Mouse (Mus musculus): ENCODE measurements around the gene Caap1.

The Caap1 gene

GRCm38 (mm10) chr4:94556265-94557054 lies at the start of gene Caap1, which contains the start of gene Gm10306:
Caap1 (minus strand) TSS chr4:94556796.
Gm10306 (plus strand) TSS chr4:94556546.
- peak; percentile 95 for DNase-seq (ENCODE audit: low spot score)

GRCm38 (mm10) chr4:94605591-94605990 lies 49.0 kb upstream of the Caap1 start:
- no peak for DNase-seq (ENCODE audit: low spot score)

- DNase-seq (ENCODE audit: low spot score): no peak
These were observed 47.9 kb upstream of the Caap1 start for GRCm38 (mm10) chr4:94604452-94605019.

DNA sequence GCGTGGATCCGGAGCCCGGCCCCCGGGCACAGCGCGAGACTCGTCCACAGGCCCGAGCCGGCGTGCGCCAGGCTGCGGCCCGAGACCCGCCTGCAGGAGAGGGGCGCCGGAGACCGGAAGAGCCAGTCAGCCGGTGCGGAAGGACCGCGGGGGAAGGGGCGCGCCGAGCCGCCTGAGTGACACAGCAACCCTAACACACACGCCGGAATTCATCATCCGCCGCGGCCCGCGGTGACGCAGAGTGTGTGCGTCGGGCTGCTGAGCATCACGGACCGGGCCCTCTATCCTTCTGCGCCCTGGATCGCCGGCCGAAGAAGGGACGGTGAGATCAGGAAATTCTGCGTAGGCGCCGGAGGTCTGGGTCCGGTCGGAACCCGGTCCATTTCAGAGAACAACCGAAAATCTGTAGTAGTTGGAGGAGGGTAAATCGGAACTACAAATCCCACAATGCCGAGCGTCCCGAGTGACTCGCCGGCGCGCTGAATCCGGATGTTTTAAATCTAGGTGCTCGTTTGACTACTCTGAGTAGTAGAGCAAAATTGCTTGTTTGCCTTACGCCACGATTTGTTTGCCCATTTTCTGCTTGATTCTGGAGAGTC lies 46.5 kb upstream of the Caap1 start, which contains the start of gene Plaa:
Gene Plaa, minus strand, starts transcription at position 214 of the 599 bp plus-strand sequence.
- peak; percentile 95 for DNase-seq (ENCODE audit: low spot score)

DNA sequence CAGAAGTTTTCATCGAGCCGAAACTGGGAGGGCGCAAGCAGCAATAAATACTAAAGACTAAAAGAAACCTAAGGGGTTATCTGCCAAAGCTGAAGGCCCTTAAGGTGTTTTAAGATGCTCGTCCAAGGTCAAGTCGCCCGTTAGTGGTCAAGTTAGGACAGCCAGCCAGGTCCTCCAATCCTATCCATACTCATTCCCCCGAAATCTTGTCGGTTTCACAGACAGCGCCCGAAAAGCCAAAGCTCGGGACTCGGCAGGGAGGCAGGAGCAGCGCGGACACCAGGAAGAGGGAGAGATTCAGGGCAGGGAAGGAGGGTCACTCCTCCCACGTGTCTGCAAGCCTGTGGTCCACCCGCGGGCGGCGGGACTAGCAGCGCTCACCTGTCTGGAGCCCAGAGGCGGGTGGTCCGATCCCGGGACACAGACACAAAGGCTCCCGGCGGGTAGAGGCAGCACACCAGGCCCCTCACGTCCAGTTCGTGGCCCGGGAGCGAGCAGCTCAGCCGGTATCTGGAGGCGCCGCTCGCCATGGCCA lies 46.0 kb upstream of the Caap1 start:
- no peak for DNase-seq (ENCODE audit: low spot score)

- DNase-seq (ENCODE audit: low spot score): no peak
These were observed 44.8 kb upstream of the Caap1 start for GRCm38 (mm10) chr4:94601395-94601794.

DNA sequence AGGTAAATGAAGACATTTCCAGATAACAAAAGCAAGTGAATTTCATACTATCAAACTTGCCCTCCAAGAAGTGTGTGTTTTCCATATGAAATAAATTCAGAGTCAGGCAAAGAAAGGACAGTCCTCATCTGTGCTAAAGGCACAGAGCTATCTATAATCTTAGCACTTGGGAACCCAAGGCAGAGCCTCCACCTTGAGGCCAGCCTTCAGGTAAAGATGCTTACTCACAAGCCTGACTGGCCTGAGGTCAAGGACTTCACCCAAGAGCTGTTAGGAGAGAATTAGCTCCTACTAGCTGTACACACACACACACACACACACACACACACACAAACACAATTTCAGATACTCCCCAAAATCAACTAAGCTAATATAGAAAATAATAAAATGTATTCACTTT lies 36.1 kb upstream of the Caap1 start:
- no peak for DNase-seq (ENCODE audit: low spot score)

- DNase-seq (ENCODE audit: low spot score): no peak
These were observed 35.3 kb upstream of the Caap1 start for GRCm38 (mm10) chr4:94591765-94592381.

DNA sequence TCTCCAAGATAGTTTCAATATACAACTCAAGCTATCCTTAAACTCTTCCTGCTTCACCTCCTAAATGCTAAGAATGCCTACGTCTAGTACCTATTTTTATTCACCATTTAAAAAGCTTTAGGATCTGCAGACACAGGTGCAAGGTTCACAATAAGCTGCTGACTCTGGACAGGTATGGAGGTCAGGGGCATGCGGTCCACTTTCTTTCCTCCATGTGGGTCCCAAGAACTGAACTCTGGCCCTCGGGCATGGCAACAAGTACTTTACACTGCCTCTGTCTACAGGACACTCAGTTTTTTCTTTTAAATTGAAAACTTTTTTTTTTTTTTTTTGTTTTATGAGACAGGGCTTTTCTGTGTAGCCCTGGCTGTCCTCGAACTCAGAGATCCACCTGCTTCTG lies 16.1 kb upstream of the Caap1 start:
- no peak for DNase-seq (ENCODE audit: low spot score)

DNA sequence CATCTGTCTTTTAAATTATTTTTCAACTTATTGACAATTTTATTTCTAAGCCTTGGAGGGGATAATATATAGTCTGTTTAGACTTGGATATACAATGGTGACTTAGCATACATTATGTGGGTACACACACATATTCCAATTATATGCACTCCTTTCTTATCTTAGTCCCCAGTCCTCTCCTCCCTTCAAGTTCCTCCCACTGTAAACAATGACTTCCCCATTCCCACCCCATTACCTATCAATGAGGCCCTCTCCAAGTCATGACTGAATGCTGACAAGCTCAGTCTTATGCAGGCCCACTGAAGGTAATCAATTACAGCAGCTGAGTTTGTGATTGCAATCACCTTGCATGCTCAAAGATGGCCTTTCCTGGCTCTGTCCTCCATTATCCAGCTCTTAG lies 7.7 kb upstream of the Caap1 start:
- DNase-seq (ENCODE audit: low spot score): no peak

DNA sequence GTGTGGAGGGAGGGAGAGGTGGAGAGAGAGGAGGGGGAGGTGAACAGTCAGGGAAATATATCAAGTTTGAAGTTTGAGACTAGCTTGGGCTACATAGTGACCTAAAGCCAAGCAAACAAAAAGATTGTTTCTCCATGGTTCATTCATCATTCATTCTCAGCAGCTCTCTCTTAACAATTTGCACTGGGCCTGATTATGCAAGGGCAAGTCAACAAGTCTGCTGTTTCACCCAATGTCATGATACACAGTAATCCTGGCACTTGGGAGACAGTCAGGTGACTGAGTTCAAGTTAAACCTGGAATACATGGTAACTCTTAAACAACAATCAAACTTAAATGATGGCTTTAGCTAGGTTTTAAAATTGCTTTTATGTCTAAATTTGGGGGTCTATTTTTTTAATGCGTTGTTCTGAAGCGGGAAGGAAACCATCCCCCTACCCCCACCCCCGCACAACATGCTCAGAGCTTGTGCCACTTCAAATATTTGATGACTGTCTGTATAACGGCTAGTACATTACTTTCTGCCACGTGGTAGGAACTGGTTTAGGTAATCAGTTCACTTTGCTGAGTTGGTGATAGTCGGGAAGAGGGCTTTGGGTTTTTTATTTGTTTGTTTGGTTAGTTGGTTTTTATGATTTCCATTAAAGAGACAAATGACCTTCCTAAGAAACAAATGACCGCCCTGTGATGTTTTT lies 5.5 kb upstream of the Caap1 start:
- no peak for DNase-seq (ENCODE audit: low spot score)

DNA sequence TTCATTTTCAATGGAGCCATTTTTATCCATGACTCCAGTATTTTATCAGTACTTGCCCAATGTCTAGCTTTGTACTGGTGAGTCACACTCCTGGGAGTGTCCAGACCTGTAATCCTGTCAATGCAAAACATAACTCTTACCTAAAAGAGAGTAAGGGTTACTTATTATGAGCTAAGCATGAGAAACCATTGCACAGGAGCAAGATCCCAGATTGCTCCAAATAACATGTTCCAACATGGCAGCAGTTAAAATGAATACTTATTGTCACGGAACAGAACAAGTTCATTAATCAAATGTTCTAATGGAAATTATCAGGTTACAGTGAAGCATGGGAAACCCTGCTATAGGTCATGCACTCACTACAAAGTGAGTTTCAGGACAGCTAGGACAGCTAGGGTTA lies 3.7 kb upstream of the Caap1 start:
- DNase-seq (ENCODE audit: low spot score): no peak

DNA sequence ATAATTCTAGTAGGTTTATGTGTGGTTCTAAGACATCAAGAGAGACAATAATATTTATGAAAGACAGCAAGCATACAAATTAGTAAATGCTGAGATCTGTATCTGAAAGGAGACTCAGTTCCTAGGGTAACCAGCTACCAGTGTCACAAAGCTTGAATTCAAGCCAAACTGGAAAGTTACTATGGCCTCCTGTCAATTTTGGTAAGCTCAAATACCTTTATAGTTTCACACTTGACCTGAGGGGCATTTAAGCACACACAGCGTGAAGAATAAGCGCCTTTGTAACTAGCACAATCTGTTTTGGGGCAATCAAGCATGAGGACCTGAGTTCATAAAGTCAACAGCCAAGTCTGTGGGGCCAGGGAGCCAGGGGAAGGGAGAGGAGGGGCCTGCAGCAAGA lies 2.7 kb upstream of the Caap1 start:
- DNase-seq (ENCODE audit: low spot score): peak; percentile 56

DNA sequence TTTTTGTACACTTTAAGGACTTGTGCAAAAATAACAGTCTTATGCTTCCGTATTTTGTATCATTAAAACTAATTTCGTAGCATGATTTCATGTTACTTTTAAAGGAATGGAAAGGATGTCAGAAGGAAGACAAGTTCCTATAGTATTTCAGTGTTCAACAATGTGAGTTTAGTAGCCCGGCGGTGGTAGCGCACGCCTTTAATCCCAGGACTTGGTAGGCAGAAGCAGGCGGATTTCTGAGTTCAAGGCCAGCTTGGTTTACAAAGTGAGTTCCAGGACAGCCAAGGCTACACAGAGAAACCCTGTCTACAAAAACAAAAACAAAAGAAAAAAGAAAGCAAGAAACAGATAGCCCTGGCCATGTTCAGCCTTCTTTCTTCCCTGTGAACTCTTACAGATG lies 549 bp upstream of the Caap1 start:
- DNase-seq (ENCODE audit: low spot score): no peak

GRCm38 (mm10) chr4:94554955-94555494 lies 1.6 kb downstream of the Caap1 start:
- DNase-seq (ENCODE audit: low spot score): no peak

- DNase-seq (ENCODE audit: low spot score): no peak
These were observed 12.3 kb downstream of the Caap1 start for GRCm38 (mm10) chr4:94544321-94544720.

- no peak for DNase-seq (ENCODE audit: low spot score)
These were observed 13.6 kb downstream of the Caap1 start for GRCm38 (mm10) chr4:94543041-94543440.

GRCm38 (mm10) chr4:94533205-94533604 lies 23.4 kb downstream of the Caap1 start:
- DNase-seq (ENCODE audit: low spot score): no peak

DNA sequence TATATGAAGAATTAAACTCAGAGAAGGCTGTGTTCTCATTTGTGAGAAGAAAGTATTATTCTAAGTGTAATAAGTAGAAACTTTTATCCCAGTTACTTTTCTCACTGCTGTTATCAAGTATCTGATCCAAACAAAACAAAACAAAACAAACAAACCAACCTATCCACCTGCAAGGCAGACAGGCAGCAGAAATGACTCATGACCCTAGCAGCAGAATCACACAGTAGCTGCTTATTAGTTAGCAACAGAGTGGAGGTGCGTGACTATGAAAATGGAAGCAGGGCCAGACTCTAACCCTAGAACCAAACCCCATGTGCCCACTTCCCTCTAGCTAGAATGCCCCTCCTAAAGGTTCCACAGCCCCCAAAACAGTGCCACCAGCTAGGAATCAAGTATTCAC lies 27.1 kb downstream of the Caap1 start:
- no peak for DNase-seq (ENCODE audit: low spot score)

DNA sequence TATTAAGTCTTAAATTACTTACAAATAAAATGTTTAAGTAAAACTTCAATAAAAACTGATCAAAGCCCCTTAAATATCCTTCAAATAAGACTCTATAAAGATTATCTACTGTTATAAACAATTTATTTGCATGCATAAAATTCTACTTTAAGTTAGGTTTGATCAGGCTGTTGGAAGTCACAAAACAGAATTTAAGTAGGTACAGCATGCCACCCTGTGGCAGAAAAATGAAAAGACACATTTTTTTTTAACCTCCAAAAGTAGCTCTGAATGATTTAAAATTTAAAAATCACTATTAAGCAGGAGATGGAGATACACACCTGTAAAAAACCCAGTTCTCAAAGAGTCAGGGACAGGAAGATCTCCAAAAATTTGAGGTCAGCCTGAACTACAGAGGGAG lies 33.3 kb downstream of the Caap1 start:
- DNase-seq (ENCODE audit: low spot score): peak; percentile 32

DNA sequence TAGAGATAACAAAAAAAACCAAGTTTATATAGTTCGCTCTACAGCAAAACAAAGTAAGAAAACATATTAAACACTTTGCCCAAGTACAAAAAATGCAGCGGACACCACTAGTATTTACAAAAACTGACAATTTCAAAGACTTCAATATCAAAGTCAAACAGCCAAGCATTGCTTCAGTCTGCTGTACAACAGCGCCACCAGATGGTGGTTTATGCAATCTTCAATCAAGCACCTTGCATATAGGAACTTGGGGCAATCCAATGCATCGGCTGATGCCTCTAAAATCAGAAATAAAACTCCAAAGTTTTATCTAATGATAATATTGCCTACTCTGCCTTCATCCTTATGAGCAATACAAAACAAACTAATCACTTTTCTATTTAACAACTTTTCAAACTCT lies 39.0 kb downstream of the Caap1 start:
- peak; percentile 77 for DNase-seq (ENCODE audit: low spot score)

DNA sequence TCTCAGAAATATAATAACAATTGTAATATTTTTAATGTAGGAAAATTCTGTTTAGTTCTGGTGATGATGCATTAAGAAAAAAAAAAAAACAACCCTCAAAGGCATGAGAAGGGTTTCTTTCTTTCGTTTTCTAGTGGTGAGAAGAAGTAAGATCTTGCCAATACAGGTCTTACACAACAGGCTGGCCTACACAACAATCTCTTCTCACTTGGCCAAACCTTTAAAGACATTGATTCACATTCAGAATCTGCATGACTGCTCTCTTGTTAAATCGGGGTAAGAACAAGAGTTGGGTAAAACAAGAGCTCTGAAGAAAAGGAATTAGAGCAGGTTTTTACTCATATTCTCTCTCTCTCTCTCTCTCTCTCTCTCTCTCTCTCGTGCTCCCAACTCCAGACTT lies 41.2 kb downstream of the Caap1 start:
- DNase-seq (ENCODE audit: low spot score): no peak

All from embryo, embryonic 10.5 days (tissue).